Mouse (Mus musculus): ENCODE results near the gene Magi2. TPM values are rescaled to one million over a fixed set of nuclear protein-coding genes. Genes with fewer than 3 reads are reported as not detected.

Gene Magi2
- polyA plus RNA-seq, 1 experiment from 2014 or later = 37.7 TPM

GRCm38 (mm10) chr5:19982031-19982430 is 755.2 kb downstream of the Magi2 start:
- H3K4me2 ChIP-seq (ENCODE audit: low read length) = no peak overlapping the region
- H3K27me3 ChIP-seq (replicated peaks; ENCODE audit: control insufficient read depth, insufficient read depth, low read length) = no peaks in the 10 kb centered on the region
- 8% methylated on average over 3 of the region's 3 CpGs for WGBS
- peak; percentile 94 for ATAC-seq
- no peaks in the 10 kb centered on the region for H3K9me3 ChIP-seq (ENCODE audit: control insufficient read depth, low read length)
- H3K27ac ChIP-seq (ENCODE audit: low read length) = peak overlapping the region; percentile 50
- no peaks in the 10 kb centered on the region for H3K36me3 ChIP-seq (ENCODE audit: control insufficient read depth, insufficient read depth)
- peaks cover 11% of the 10 kb centered on the region for H3K4me1 ChIP-seq (replicated peaks; ENCODE audit: control insufficient read depth, insufficient read depth, low read length)
- no peak overlapping the region for H3K4me3 ChIP-seq (replicated peaks; ENCODE audit: low read length)
- H3K9ac ChIP-seq (replicated peaks; ENCODE audit: low read depth, low read length) = no peak overlapping the region

- 85% methylated on average over 6 of the region's 6 CpGs for WGBS
- ATAC-seq = peak; percentile 33; the same call in 1 of the 2 replicates
These were observed 772.6 kb downstream of the Magi2 start for GRCm38 (mm10) chr5:19999486-19999885.

GRCm38 (mm10) chr5:19999912-20000311 is 773.1 kb downstream of the Magi2 start:
- no peaks in the 10 kb centered on the region for H3K4me1 ChIP-seq (replicated peaks; ENCODE audit: control insufficient read depth, insufficient read depth, low read length)
- no peak overlapping the region for H3K4me3 ChIP-seq (replicated peaks; ENCODE audit: low read length)
- WGBS = 94% methylated on average over 1 of the region's 1 CpGs
- H3K4me2 ChIP-seq (ENCODE audit: low read length) = no peak overlapping the region
- H3K27ac ChIP-seq (ENCODE audit: low read length) = no peak overlapping the region
- no peak for ATAC-seq
- H3K9ac ChIP-seq (replicated peaks; ENCODE audit: low read depth, low read length) = no peak overlapping the region
- no peaks in the 10 kb centered on the region for H3K36me3 ChIP-seq (ENCODE audit: control insufficient read depth, insufficient read depth)
- no peaks in the 10 kb centered on the region for H3K9me3 ChIP-seq (ENCODE audit: control insufficient read depth, low read length)
- H3K27me3 ChIP-seq (replicated peaks; ENCODE audit: control insufficient read depth, insufficient read depth, low read length) = no peaks in the 10 kb centered on the region

More at GRCm38 (mm10) chr5:19999486-19999885, 772.6 kb downstream of the Magi2 start:
- Histone ChIP-seq H3K9ac (replicated peaks; ENCODE audit: low read depth, low read length) (no peak overlapping the region), H3K36me3 (ENCODE audit: control insufficient read depth, insufficient read depth) (no peaks in the 10 kb centered on the region), H3K27me3 (replicated peaks; ENCODE audit: control insufficient read depth, insufficient read depth, low read length) (no peaks in the 10 kb centered on the region), H3K4me2 (ENCODE audit: low read length) (no peak overlapping the region), H3K4me3 (replicated peaks; ENCODE audit: low read length) (no peak overlapping the region), H3K9me3 (ENCODE audit: control insufficient read depth, low read length) (no peaks in the 10 kb centered on the region), H3K4me1 (replicated peaks; ENCODE audit: control insufficient read depth, insufficient read depth, low read length) (no peaks in the 10 kb centered on the region), H3K27ac (ENCODE audit: low read length) (no peak overlapping the region)

GRCm38 (mm10) chr5:20006616-20007015 is 779.8 kb downstream of the Magi2 start:
- no peak for ATAC-seq
- WGBS = 80% methylated on average over 2 of the region's 2 CpGs

GRCm38 (mm10) chr5:20007246-20007645 is 780.4 kb downstream of the Magi2 start:
- Histone ChIP-seq H3K4me1 (replicated peaks; ENCODE audit: control insufficient read depth, insufficient read depth, low read length) (no peaks in the 10 kb centered on the region), H3K36me3 (ENCODE audit: control insufficient read depth, insufficient read depth) (no peaks in the 10 kb centered on the region), H3K27me3 (replicated peaks; ENCODE audit: control insufficient read depth, insufficient read depth, low read length) (no peaks in the 10 kb centered on the region), H3K4me3 (replicated peaks; ENCODE audit: low read length) (no peak overlapping the region), H3K27ac (ENCODE audit: low read length) (no peak overlapping the region), H3K9me3 (ENCODE audit: control insufficient read depth, low read length) (no peaks in the 10 kb centered on the region), H3K9ac (replicated peaks; ENCODE audit: low read depth, low read length) (no peak overlapping the region), H3K4me2 (ENCODE audit: low read length) (no peak overlapping the region)
- ATAC-seq = no peak
- WGBS = 84% methylated on average over 8 of the region's 8 CpGs

More at GRCm38 (mm10) chr5:20006616-20007015, 779.8 kb downstream of the Magi2 start:
- Histone ChIP-seq H3K4me1 (replicated peaks; ENCODE audit: control insufficient read depth, insufficient read depth, low read length) (no peaks in the 10 kb centered on the region), H3K36me3 (ENCODE audit: control insufficient read depth, insufficient read depth) (no peaks in the 10 kb centered on the region), H3K27ac (ENCODE audit: low read length) (no peak overlapping the region), H3K4me3 (replicated peaks; ENCODE audit: low read length) (no peak overlapping the region), H3K4me2 (ENCODE audit: low read length) (no peak overlapping the region), H3K9me3 (ENCODE audit: control insufficient read depth, low read length) (no peaks in the 10 kb centered on the region), H3K27me3 (replicated peaks; ENCODE audit: control insufficient read depth, insufficient read depth, low read length) (no peaks in the 10 kb centered on the region), H3K9ac (replicated peaks; ENCODE audit: low read depth, low read length) (no peak overlapping the region)

GRCm38 (mm10) chr5:20010210-20010609 is 783.4 kb downstream of the Magi2 start:
- no peak overlapping the region for H3K27ac ChIP-seq (ENCODE audit: low read length)
- H3K4me3 ChIP-seq (replicated peaks; ENCODE audit: low read length) = no peak overlapping the region
- H3K36me3 ChIP-seq (ENCODE audit: control insufficient read depth, insufficient read depth) = no peaks in the 10 kb centered on the region
- WGBS = 55% methylated on average over 7 of the region's 7 CpGs
- H3K27me3 ChIP-seq (replicated peaks; ENCODE audit: control insufficient read depth, insufficient read depth, low read length) = no peaks in the 10 kb centered on the region
- H3K9me3 ChIP-seq (ENCODE audit: control insufficient read depth, low read length) = no peaks in the 10 kb centered on the region
- no peak overlapping the region for H3K4me2 ChIP-seq (ENCODE audit: low read length)
- no peak for ATAC-seq
- no peaks in the 10 kb centered on the region for H3K4me1 ChIP-seq (replicated peaks; ENCODE audit: control insufficient read depth, insufficient read depth, low read length)
- no peak overlapping the region for H3K9ac ChIP-seq (replicated peaks; ENCODE audit: low read depth, low read length)

GRCm38 (mm10) chr5:20018063-20018462 is 791.2 kb downstream of the Magi2 start:
- 82% methylated on average over 3 of the region's 3 CpGs for WGBS
- Histone ChIP-seq H3K4me3 (replicated peaks; ENCODE audit: low read length) (no peak overlapping the region), H3K4me1 (replicated peaks; ENCODE audit: control insufficient read depth, insufficient read depth, low read length) (no peaks in the 10 kb centered on the region), H3K36me3 (ENCODE audit: control insufficient read depth, insufficient read depth) (no peaks in the 10 kb centered on the region), H3K4me2 (ENCODE audit: low read length) (no peak overlapping the region), H3K27me3 (replicated peaks; ENCODE audit: control insufficient read depth, insufficient read depth, low read length) (no peaks in the 10 kb centered on the region), H3K9me3 (ENCODE audit: control insufficient read depth, low read length) (no peaks in the 10 kb centered on the region), H3K27ac (ENCODE audit: low read length) (no peak overlapping the region), H3K9ac (replicated peaks; ENCODE audit: low read depth, low read length) (no peak overlapping the region)
- ATAC-seq = no peak

- H3K27ac ChIP-seq (ENCODE audit: low read length) = no peak overlapping the region
- no peak overlapping the region for H3K9ac ChIP-seq (replicated peaks; ENCODE audit: low read depth, low read length)
- no peak overlapping the region for H3K4me2 ChIP-seq (ENCODE audit: low read length)
- no peaks in the 10 kb centered on the region for H3K36me3 ChIP-seq (ENCODE audit: control insufficient read depth, insufficient read depth)
- 45% methylated on average over 3 of the region's 3 CpGs for WGBS
- H3K4me3 ChIP-seq (replicated peaks; ENCODE audit: low read length) = no peak overlapping the region
- no peaks in the 10 kb centered on the region for H3K9me3 ChIP-seq (ENCODE audit: control insufficient read depth, low read length)
- H3K27me3 ChIP-seq (replicated peaks; ENCODE audit: control insufficient read depth, insufficient read depth, low read length) = no peaks in the 10 kb centered on the region
- no peak for ATAC-seq
- peaks cover 5% of the 10 kb centered on the region for H3K4me1 ChIP-seq (replicated peaks; ENCODE audit: control insufficient read depth, insufficient read depth, low read length)
These were observed 819.8 kb downstream of the Magi2 start for GRCm38 (mm10) chr5:20046649-20047048.

GRCm38 (mm10) chr5:20048386-20048785 is 821.5 kb downstream of the Magi2 start:
- no peak overlapping the region for H3K4me3 ChIP-seq (replicated peaks; ENCODE audit: low read length)
- no peaks in the 10 kb centered on the region for H3K9me3 ChIP-seq (ENCODE audit: control insufficient read depth, low read length)
- no peak for ATAC-seq
- no peak overlapping the region for H3K27ac ChIP-seq (ENCODE audit: low read length)
- H3K4me1 ChIP-seq (replicated peaks; ENCODE audit: control insufficient read depth, insufficient read depth, low read length) = peaks cover 5% of the 10 kb centered on the region
- no peaks in the 10 kb centered on the region for H3K36me3 ChIP-seq (ENCODE audit: control insufficient read depth, insufficient read depth)
- H3K4me2 ChIP-seq (ENCODE audit: low read length) = no peak overlapping the region
- H3K9ac ChIP-seq (replicated peaks; ENCODE audit: low read depth, low read length) = no peak overlapping the region
- 97% methylated on average over 2 of the region's 2 CpGs for WGBS
- no peaks in the 10 kb centered on the region for H3K27me3 ChIP-seq (replicated peaks; ENCODE audit: control insufficient read depth, insufficient read depth, low read length)

GRCm38 (mm10) chr5:20050284-20050683 is 823.4 kb downstream of the Magi2 start:
- no peaks in the 10 kb centered on the region for H3K36me3 ChIP-seq (ENCODE audit: control insufficient read depth, insufficient read depth)
- H3K4me3 ChIP-seq (replicated peaks; ENCODE audit: low read length) = no peak overlapping the region
- H3K27ac ChIP-seq (ENCODE audit: low read length) = no peak overlapping the region
- no peak overlapping the region for H3K9ac ChIP-seq (replicated peaks; ENCODE audit: low read depth, low read length)
- H3K27me3 ChIP-seq (replicated peaks; ENCODE audit: control insufficient read depth, insufficient read depth, low read length) = no peaks in the 10 kb centered on the region
- 0% methylated on average over 1 of the region's 1 CpGs for WGBS
- H3K4me1 ChIP-seq (replicated peaks; ENCODE audit: control insufficient read depth, insufficient read depth, low read length) = peaks cover 5% of the 10 kb centered on the region
- peak; percentile 76 for ATAC-seq
- H3K9me3 ChIP-seq (ENCODE audit: control insufficient read depth, low read length) = no peaks in the 10 kb centered on the region
- H3K4me2 ChIP-seq (ENCODE audit: low read length) = no peak overlapping the region
